Mouse (Mus musculus): Measurements from ENCODE around the gene Dst. TPM values are rescaled to one million over a fixed set of nuclear protein-coding genes. Genes with fewer than 3 reads are reported as not detected.

The Dst gene
- polyA plus RNA-seq, 1 experiment from 2014 or later: 49.1 TPM

DNA sequence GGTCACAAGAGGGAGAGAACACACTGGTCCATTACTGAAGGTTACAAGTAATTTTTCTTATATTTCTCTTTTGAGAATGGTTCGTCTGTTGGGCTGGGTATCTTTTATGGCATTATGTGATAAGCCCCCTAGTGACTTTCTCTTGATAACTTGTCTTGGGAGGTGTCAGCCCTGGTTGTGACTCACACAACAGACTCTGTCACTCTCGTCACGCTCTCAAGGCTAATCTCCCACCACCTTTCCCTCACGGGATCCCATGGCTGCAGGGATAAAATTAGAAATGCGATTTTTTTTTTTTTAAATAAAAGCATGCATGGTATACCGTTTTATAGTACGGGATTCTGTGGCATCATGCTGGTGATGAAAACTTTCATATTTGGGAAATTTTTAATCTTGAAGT, 375.5 kb downstream of the Dst start:
- no peaks in the 10 kb centered on the region for H3K27me3 ChIP-seq (replicated peaks)
- 86% methylated on average over 7 of the region's 7 CpGs for WGBS
- H3K4me3 ChIP-seq: no peak overlapping the region
- H3K9me3 ChIP-seq: no peaks in the 10 kb centered on the region
- no peak overlapping the region for H3K9ac ChIP-seq
- H3K27ac ChIP-seq: no peak overlapping the region
- H3K36me3 ChIP-seq: peaks cover 37% of the 10 kb centered on the region
- H3K4me1 ChIP-seq: no peaks in the 10 kb centered on the region
- H3K4me2 ChIP-seq (replicated peaks): no peak overlapping the region
- no peak for ATAC-seq (ENCODE audit: low FRiP score, low read depth)

DNA sequence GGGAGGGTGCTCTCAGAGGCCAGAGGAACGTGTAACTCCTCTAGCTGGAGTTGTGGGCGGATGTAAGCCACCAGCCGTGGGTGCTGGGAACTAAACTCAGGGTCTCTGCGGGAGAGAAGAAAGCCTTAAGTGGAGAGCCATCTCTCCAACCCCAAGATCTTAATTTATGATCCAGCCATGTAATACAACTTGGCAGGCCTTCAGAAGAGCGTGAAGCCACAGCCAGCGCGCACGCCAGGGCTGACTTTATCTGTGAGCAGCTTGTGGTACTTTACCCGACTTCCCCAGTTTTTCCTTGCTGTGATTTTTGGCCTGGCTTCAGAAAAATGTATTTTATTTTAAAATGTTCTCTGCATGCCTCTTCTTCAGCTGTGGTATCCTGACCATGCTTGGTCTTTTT, 377.0 kb downstream of the Dst start:
- no peak for ATAC-seq (ENCODE audit: low FRiP score, low read depth)
- Histone ChIP-seq H3K4me2 (replicated peaks) (no peak overlapping the region), H3K4me1 (no peaks in the 10 kb centered on the region), H3K9me3 (no peaks in the 10 kb centered on the region), H3K4me3 (no peak overlapping the region), H3K27ac (no peak overlapping the region), H3K27me3 (replicated peaks) (no peaks in the 10 kb centered on the region), H3K36me3 (peaks cover 46% of the 10 kb centered on the region), H3K9ac (no peak overlapping the region)
- 82% methylated on average over 9 of the region's 9 CpGs for WGBS

DNA sequence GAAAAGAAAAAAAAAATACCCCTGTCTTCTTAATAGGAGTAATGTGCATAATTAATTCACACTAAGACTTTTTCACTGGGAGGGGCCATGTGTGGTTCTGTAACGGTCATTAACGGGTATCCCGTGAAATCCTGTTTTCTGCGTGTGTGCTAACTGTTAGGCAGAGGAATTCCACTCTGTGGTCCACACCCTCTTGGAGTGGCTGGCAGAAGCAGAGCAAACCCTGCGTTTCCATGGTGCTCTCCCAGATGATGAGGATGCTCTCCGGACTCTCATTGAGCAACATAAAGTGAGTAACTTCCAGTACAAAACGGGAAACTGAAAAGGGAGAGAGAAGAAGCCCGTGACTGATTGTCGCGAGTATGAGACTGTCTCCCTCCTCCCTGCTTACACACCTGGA, 379.7 kb downstream of the Dst start:
- Histone ChIP-seq H3K4me3 (no peak overlapping the region), H3K9ac (no peak overlapping the region), H3K4me2 (replicated peaks) (no peak overlapping the region), H3K9me3 (no peaks in the 10 kb centered on the region), H3K36me3 (peaks cover 63% of the 10 kb centered on the region), H3K4me1 (no peaks in the 10 kb centered on the region), H3K27ac (no peak overlapping the region), H3K27me3 (replicated peaks) (no peaks in the 10 kb centered on the region)
- no peak for ATAC-seq (ENCODE audit: low FRiP score, low read depth)
- WGBS: 89% methylated on average over 10 of the region's 10 CpGs

DNA sequence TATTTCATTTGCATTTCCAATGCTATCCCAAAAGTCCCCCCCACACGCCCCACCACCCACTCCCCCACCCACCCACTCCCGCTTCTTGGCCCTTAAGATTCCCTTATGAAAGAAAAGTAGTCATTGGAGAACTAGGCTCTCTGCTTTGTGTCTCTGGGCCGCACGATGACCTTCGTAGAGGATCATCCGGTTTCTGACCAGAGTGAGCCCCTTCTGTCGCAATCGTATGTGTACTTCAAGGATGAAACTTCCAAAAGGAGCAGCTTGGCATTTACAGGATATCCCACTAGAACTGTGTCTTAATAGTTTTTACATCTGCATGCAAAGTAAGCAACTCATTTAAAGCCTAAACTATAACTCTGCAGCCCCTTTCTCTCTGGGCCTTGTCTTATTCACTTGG, 380.2 kb downstream of the Dst start:
- ATAC-seq (ENCODE audit: low FRiP score, low read depth): no peak
- no peaks in the 10 kb centered on the region for H3K4me1 ChIP-seq
- WGBS: 91% methylated on average over 8 of the region's 8 CpGs

DNA sequence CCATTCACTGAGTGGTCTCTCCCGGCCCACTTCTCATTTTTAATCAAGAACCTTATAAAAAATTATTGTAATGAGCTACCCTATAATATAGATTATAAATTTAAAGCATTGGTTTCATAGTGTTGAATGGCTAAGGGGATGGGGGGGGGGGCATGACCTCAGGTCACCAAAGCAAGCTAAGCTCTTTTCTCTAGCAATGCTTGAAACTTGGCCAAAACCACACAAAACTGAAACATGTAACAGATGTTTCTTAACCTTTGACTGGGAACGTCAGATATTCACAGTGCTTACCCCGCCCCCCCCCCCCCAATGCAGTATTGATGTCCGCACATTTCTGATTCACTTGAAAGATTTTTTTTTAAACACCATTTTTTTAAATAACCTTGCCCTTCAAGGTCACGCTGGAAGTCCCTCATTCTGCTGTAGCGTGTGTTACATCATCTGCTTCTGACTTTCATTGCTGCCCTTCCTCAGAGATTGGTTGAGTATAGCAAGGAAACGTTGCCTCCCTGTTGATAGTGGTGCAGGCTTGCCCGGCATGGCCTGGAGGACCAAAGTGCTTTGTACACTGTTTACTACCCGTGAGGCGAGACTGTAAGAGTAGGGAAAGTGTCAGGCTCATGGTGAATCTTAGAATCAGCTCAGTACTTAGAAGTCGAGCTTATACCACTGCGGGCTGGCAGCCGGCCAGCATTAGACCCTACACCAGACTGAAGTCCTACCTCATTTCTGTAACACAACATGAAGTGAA, 380.9 kb downstream of the Dst start:
- no peak for ATAC-seq (ENCODE audit: low FRiP score, low read depth)
- Histone ChIP-seq H3K9ac (no peak overlapping the region), H3K36me3 (peaks cover 74% of the 10 kb centered on the region), H3K4me1 (no peaks in the 10 kb centered on the region), H3K27ac (no peak overlapping the region), H3K4me2 (replicated peaks) (no peak overlapping the region), H3K9me3 (no peaks in the 10 kb centered on the region), H3K4me3 (no peak overlapping the region), H3K27me3 (replicated peaks) (no peaks in the 10 kb centered on the region)
- 90% methylated on average over 13 of the region's 13 CpGs for WGBS

More for the DNA sequence above, 380.2 kb downstream of the Dst start:
- Histone ChIP-seq H3K4me2 (replicated peaks) (no peak overlapping the region), H3K9ac (no peak overlapping the region), H3K36me3 (peaks cover 68% of the 10 kb centered on the region), H3K27me3 (replicated peaks) (no peaks in the 10 kb centered on the region), H3K27ac (no peak overlapping the region), H3K4me3 (no peak overlapping the region), H3K9me3 (no peaks in the 10 kb centered on the region)

DNA sequence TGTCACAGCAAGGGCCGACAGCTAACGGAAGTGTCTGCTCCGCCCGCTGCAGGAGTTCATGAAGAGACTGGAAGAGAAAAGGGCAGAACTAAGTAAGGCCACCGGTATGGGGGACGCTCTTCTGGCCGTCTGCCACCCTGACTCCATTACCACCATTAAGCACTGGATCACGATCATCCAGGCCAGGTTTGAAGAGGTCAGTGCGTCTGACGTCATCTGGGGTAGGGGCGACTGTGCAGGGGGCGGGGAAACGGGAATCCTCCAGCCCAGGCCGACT, 381.4 kb downstream of the Dst start:
- Histone ChIP-seq H3K4me3 (no peak overlapping the region), H3K9ac (no peak overlapping the region), H3K4me1 (no peaks in the 10 kb centered on the region), H3K9me3 (no peaks in the 10 kb centered on the region), H3K36me3 (peaks cover 74% of the 10 kb centered on the region), H3K27ac (no peak overlapping the region), H3K4me2 (replicated peaks) (no peak overlapping the region), H3K27me3 (replicated peaks) (no peaks in the 10 kb centered on the region)
- ATAC-seq (ENCODE audit: low FRiP score, low read depth): no peak
- WGBS: 93% methylated on average over 14 of the region's 14 CpGs

DNA sequence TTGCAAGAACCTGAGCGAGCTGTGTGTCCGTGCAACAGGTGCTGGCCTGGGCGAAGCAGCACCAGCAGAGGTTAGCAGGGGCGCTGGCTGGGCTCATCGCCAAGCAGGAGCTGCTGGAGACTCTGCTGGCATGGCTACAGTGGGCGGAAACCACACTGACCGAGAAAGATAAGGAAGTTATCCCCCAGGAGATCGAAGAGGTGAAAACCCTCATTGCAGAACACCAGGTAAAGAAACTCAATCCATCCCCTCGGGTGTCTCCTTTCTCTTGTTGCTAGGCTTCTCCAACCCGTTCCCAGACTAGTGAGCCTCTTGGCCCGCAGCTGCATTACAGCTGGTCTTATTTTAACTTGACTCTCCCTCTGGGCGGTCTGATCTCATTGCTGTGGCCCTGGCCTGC, 382.3 kb downstream of the Dst start:
- no peak overlapping the region for H3K9ac ChIP-seq
- H3K36me3 ChIP-seq: peaks cover 75% of the 10 kb centered on the region
- H3K27me3 ChIP-seq (replicated peaks): no peaks in the 10 kb centered on the region
- H3K9me3 ChIP-seq: no peaks in the 10 kb centered on the region
- H3K4me1 ChIP-seq: no peaks in the 10 kb centered on the region
- H3K4me3 ChIP-seq: no peak overlapping the region
- H3K27ac ChIP-seq: no peak overlapping the region
- WGBS: 95% methylated on average over 12 of the region's 12 CpGs
- no peak overlapping the region for H3K4me2 ChIP-seq (replicated peaks)
- ATAC-seq (ENCODE audit: low FRiP score, low read depth): no peak

DNA sequence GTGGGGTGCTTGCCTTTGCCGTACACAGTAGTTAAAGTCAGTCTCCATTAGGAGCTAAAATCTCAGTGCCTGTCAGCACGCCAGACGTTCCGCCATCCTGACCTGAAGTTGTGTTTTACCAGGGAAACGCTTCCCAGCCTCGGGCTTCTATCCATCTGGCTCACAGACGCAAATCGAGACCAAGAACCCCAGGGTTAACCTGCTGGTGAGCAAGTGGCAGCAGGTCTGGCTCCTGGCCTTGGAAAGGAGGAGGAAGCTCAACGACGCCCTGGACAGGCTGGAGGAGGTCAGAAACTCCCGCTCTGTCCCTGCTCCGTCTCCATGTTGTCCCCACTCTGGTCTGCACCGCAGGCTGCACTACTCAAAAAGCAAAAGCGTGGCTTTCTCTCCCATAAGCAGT, 385.2 kb downstream of the Dst start:
- no peaks in the 10 kb centered on the region for H3K27me3 ChIP-seq (replicated peaks)
- peaks cover 83% of the 10 kb centered on the region for H3K36me3 ChIP-seq
- H3K4me1 ChIP-seq: no peaks in the 10 kb centered on the region
- WGBS: 91% methylated on average over 14 of the region's 14 CpGs
- H3K9me3 ChIP-seq: no peaks in the 10 kb centered on the region
- no peak overlapping the region for H3K4me2 ChIP-seq (replicated peaks)
- ATAC-seq (ENCODE audit: low FRiP score, low read depth): no peak
- no peak overlapping the region for H3K9ac ChIP-seq
- no peak overlapping the region for H3K27ac ChIP-seq
- H3K4me3 ChIP-seq: no peak overlapping the region

DNA sequence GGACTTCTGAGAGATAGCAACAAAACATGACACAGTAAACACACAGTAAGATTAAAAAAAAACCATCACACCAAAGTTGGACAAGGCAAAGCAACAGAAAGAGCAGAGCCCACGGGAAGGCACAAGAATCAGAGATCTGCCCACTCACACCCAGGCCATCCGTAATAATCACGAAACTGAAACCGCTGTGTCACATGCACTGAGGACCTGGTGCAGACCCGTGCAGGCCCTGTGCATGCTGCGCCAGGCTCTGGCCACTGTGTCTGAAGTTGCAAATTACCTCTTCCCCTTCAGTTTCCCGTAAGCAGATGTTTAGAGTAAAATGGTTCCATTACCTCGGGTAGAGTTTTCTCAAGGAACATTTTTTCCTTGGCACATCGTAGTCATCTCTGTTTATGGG, 389.6 kb downstream of the Dst start:
- WGBS: 93% methylated on average over 9 of the region's 9 CpGs
- Histone ChIP-seq H3K27me3 (replicated peaks) (no peaks in the 10 kb centered on the region), H3K36me3 (peaks cover 49% of the 10 kb centered on the region), H3K9me3 (no peaks in the 10 kb centered on the region), H3K27ac (no peak overlapping the region), H3K4me3 (no peak overlapping the region), H3K9ac (no peak overlapping the region), H3K4me2 (replicated peaks) (no peak overlapping the region), H3K4me1 (peaks cover 7% of the 10 kb centered on the region; the same call in 1 of the 2 replicates)
- no peak for ATAC-seq (ENCODE audit: low FRiP score, low read depth)

DNA sequence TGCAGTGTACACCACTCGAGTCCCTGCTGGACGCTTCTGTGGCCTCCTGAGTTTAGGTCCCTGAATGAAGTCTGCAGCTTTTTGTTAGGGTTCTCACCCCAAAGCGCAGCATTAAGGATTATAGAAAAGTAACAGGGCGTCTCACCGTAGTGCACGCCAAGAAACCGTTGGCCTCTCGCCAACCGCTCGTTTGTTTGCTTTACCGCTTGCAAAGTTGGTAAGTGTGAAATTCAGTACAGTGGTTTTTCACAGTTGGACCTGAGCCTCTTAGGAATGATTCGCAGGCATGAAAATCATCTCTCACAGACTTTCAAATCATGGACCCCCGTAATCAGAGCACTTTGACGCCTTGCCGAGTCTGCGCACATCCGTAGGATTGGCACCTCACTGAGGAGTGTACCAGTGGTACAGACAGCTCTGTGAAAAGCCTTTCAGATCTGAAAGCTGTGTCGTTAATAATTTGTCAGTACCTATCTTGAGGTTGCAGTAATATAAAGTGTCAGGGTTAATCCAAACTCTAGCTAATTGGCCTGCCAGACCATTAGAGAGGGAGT, 390.7 kb downstream of the Dst start:
- no peak overlapping the region for H3K9ac ChIP-seq

DNA sequence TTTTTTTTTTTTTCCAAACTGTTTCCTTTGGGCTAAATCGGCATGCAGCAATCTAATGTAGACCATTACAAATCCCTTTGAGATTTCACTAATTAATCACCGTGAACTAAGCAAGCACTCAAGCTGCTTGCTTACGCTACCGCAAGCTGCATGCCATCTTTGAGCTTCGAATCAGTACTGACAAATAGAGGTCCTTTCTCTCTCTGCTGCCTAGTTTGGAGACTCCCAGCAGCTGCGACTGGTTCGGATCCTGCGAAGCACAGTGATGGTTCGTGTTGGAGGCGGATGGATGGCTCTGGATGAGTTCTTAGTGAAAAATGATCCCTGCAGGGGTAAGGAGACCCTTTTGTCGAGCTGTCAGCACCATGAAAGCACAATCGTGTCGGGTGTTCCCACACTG, 391.5 kb downstream of the Dst start:
- Histone ChIP-seq H3K4me1 (peaks cover 7% of the 10 kb centered on the region; the same call in 1 of the 2 replicates), H3K4me3 (no peak overlapping the region), H3K9ac (no peak overlapping the region), H3K4me2 (replicated peaks) (no peak overlapping the region; the same call in 1 of the 2 replicates), H3K27ac (no peak overlapping the region), H3K9me3 (no peaks in the 10 kb centered on the region), H3K27me3 (replicated peaks) (no peaks in the 10 kb centered on the region), H3K36me3 (peaks cover 45% of the 10 kb centered on the region)
- peak; percentile 54; the same call in 1 of the 2 replicates for ATAC-seq (ENCODE audit: low FRiP score, low read depth)
- 42% methylated on average over 13 of the region's 13 CpGs for WGBS

More for the DNA sequence above, 390.7 kb downstream of the Dst start:
- no peak for ATAC-seq (ENCODE audit: low FRiP score, low read depth)
- Histone ChIP-seq H3K27ac (no peak overlapping the region), H3K4me3 (no peak overlapping the region), H3K27me3 (replicated peaks) (no peaks in the 10 kb centered on the region), H3K36me3 (peaks cover 49% of the 10 kb centered on the region), H3K4me2 (replicated peaks) (no peak overlapping the region), H3K4me1 (peaks cover 7% of the 10 kb centered on the region; the same call in 1 of the 2 replicates), H3K9me3 (no peaks in the 10 kb centered on the region)
- 69% methylated on average over 18 of the region's 18 CpGs for WGBS

DNA sequence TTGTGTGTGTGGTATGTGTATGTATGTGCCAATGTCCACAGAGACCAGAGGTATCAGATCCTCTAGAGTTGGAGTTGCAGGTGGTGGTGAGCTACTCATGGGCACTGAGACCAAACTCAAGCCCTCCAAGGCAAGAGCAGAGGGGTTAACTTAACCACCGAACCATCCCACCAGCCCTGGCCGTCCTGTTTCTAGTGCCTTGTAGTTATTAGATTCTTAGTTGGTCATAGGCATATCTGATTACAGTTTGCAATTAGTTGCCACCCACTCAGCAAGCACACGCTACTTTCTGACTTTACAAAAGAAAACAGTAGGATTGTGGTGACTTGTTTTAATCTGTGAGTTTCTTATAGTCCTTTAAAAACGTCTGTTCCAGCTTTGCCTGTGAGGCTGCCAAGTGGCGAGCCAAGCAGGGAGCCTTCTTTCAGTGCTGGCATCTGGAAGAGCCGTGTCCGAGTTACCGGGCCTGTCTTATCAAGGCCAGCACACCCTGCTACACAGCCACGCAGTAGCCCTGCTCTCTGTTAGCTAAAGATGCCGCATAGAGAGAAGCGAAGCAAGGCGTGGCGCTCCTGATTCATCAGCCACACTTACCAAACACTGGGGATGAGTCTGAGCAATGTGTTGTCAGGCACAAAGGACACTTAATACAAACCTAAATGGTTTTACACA, 392.4 kb downstream of the Dst start:
- Histone ChIP-seq H3K4me3 (no peak overlapping the region), H3K9ac (no peak overlapping the region), H3K4me1 (peaks cover 7% of the 10 kb centered on the region; the same call in 1 of the 2 replicates), H3K9me3 (no peaks in the 10 kb centered on the region), H3K36me3 (peaks cover 42% of the 10 kb centered on the region), H3K27me3 (replicated peaks) (no peaks in the 10 kb centered on the region), H3K4me2 (replicated peaks) (no peak overlapping the region), H3K27ac (no peak overlapping the region)
- 91% methylated on average over 13 of the region's 13 CpGs for WGBS
- ATAC-seq (ENCODE audit: low FRiP score, low read depth): no peak

Data from neural tube, embryonic 12.5 days (tissue).